Mouse (Mus musculus) liver, adult 2 months (tissue): ENCODE measurements around the gene Steap4. TPM values are rescaled to one million over a fixed set of nuclear protein-coding genes. Genes with fewer than 3 reads are reported as not detected.

Experiments
- DNase-seq: peaks from one replicate; pipeline ENCODE4 v3.0.0-alpha.2; 2011; ENCODE audit warnings: low read depth, low spot score; ENCODE audit errors: extremely low read depth
- H3K27ac ChIP-seq: fragments of 200-500 bp; replicated peaks from 2 replicates; pipeline ENCODE4 v1.5.1; 2012; ENCODE audit warnings: low read depth, mild to moderate bottlenecking, control low read depth, inconsistent platforms, low read length; ENCODE audit not compliant: insufficient read depth
- H3K27me3 ChIP-seq: fragments of 200-500 bp; 2 replicates; pipeline ENCODE4 v1.6.1; 2012; ENCODE audit warnings: mild to moderate bottlenecking, moderate library complexity, low read length, inconsistent platforms; ENCODE audit not compliant: control insufficient read depth, insufficient read depth
- H3K36me3 ChIP-seq: fragments of 200-500 bp; 2 replicates; pipeline ENCODE4 v1.6.1; 2012; ENCODE audit warnings: low read length, inconsistent platforms; ENCODE audit not compliant: control insufficient read depth, insufficient read depth
- H3K4me1 ChIP-seq: fragments of 200-500 bp; 2 replicates; pipeline ENCODE4 v1.6.1; 2011; ENCODE audit warnings: low read length; ENCODE audit not compliant: control insufficient read depth, insufficient read depth
- H3K4me3 ChIP-seq: fragments of 200-500 bp; 2 replicates; pipeline ENCODE4 v1.5.1; 2011; ENCODE audit warnings: low read depth, mild to moderate bottlenecking, control low read depth, low read length, moderate library complexity; ENCODE audit not compliant: insufficient read depth
- H3K79me2 ChIP-seq: fragments of 200-500 bp; 2 replicates; pipeline ENCODE4 v1.6.1; 2012; ENCODE audit warnings: inconsistent platforms, mild to moderate bottlenecking, low read length, moderate library complexity; ENCODE audit not compliant: control insufficient read depth, insufficient read depth
- H3K9ac ChIP-seq: fragments of 200-500 bp; 2 replicates; pipeline ENCODE4 v1.6.1; 2012; ENCODE audit warnings: low read depth, mild to moderate bottlenecking, control low read depth, inconsistent platforms, low read length
- CTCF ChIP-seq: fragments of 200-500 bp; IDR thresholded peaks from 2 replicates; pipeline ENCODE4 v1.5.1; 2011; ENCODE audit warnings: low read depth, low read length, control low read depth
- POLR2A ChIP-seq: fragments of 200-500 bp; IDR thresholded peaks from 2 replicates; pipeline ENCODE4 v1.6.1; 2011; ENCODE audit warnings: low read length, control low read depth; ENCODE audit not compliant: insufficient read depth; ENCODE audit errors: extremely low read depth
- WGBS: fragments of 180-500 bp; shearing (Covaris S2); methylation state at CpG from one replicate; pipeline ENCODE4 v1.1.7; 2018; 5-methylcytosine and 5-hydroxymethylcytosine counted together
- polyA plus RNA-seq: library from polyadenylated mRNA; depleted of rRNA; stranded (reverse); fragments of >200 nt; gene quantifications from 2 replicates; pipeline ENCODE4 v1.2.3, GENCODE M21; 2012
- total RNA-seq: library from RNA; depleted of rRNA; stranded (reverse); fragments of >200 nt; gene quantifications from 2 replicates; pipeline ENCODE4 v1.2.3, GENCODE M21; 2014

The Steap4 gene
- total and polyA plus RNA-seq, 2 experiments, result 38.3 to 90.1 TPM

DNA sequence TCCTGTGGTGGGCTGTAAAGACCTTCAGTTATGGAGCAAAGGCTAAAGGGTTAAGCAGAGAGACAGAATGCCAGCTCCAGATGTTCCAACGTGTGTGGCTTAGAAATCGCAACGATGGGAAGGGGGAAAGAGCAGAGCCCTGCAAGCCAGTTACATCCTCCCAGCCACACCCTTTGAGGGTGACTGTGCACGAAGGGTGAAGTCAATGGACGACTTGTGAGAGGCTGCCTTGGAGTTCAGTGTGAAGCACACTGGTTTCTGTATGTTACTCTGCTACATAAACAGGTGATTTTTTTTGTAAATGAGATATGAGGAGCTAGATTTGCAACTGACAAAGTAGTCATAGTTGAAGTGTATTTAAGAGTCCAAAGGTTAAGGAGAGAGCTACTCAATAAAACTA is 33.5 kb downstream of the Steap4 start:
- Histone ChIP-seq H3K79me2 (no peaks in the 10 kb centered on the region), H3K4me3 (no peak overlapping the region), H3K36me3 (no peaks in the 10 kb centered on the region), H3K9ac (no peak overlapping the region), H3K27ac (no peak overlapping the region), H3K4me1 (no peaks in the 10 kb centered on the region), H3K27me3 (no peaks in the 10 kb centered on the region)
- WGBS, result 57% methylated on average over 5 of the region's 5 CpGs
- TF ChIP-seq CTCF (no peak), POLR2A (no peak)
- DNase-seq, result no peak

DNA sequence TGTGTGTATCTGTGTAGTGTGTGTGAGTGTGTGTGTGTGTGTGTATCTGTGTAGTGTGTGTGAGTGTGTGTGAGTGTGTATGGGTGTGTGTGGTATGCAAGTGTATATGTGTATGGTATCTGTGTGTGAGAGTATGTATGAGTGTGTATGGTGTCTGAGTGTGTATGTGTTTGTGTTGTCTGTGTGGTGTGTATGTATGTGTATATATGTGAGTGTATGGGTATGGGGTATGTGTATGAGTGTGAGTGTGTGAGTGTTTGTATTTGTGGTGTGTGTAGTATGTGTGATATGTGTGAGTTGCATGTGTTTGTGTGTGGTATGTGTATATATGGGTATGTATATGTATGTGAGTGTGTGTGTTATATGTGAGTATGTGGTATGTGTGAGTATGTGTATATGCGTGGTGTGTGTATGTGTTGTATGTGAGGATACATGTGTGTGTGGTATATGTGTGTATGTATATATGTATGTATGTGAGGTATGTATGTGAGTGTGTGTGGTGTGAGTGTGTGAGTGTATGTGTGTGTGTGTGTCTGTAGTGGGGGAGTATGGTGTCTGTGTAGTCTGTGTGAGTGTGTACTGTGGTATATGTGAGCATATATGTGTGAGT is 35.1 kb downstream of the Steap4 start:
- no peak for DNase-seq

DNA sequence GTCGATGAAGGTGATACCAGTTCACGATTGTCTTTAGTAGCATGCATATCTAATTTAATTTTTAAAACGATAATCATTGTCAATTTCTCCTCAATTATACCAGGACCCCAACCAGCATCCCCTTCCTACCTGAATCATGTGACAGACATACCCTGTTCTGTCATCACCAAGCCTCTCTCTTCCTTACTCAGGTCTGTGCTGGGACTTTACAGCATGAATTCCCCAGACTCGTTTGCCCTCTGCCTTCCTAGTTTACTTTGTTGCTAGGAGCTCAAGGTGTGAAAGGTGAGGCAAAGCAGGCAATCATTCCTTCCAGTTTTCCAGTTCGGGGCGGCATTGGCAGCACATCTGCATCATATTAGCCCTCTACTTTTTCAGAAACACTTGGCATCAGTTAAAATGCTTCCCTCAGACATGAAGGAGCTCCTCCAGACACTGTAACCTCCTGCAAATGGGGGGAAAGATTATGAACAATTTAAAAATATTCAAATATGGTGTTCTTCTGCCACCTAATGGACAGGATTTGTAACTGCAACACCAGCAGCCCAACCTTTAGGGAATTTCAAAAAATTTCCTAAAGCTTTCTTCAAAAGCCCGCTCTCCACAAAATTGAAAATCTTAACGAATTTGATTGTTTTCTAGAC is 36.3 kb downstream of the Steap4 start:
- Histone ChIP-seq H3K9ac (no peak overlapping the region), H3K27ac (no peak overlapping the region), H3K4me1 (no peaks in the 10 kb centered on the region), H3K4me3 (no peak overlapping the region), H3K27me3 (no peaks in the 10 kb centered on the region), H3K36me3 (no peaks in the 10 kb centered on the region), H3K79me2 (no peaks in the 10 kb centered on the region)
- WGBS, result 50% methylated on average over 8 of the region's 8 CpGs
- no peak for DNase-seq
- 0 out of 2 replicates have a peak, but pooled peaks have one; percentile 12 for TF ChIP-seq CTCF
- no peak for TF ChIP-seq POLR2A

More for the DNA sequence above, 35.1 kb downstream of the Steap4 start:
- Histone ChIP-seq H3K4me3 (no peak overlapping the region), H3K9ac (no peak overlapping the region), H3K27me3 (no peaks in the 10 kb centered on the region), H3K79me2 (no peaks in the 10 kb centered on the region), H3K27ac (no peak overlapping the region), H3K4me1 (no peaks in the 10 kb centered on the region), H3K36me3 (no peaks in the 10 kb centered on the region)
- 100% methylated on average over 1 of the region's 1 CpGs for WGBS
- TF ChIP-seq CTCF (no peak), POLR2A (no peak)

DNA sequence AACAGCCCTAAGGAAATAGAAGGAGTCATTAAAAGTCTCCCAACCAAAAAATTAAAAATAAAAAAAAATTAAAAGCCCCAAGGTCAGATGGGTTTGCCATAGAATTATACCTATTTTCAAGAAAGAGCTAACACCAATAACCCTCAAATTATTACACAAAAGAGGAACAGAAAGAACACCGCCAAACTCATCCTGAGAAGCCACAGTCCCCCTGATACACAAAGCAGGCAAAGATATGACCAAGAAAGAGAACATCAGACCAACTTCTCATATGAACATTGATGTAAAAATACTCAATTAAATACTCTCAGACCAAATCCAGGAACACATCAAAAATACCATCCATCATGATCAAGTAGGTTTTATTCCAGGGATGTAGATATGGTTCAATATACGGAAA is 36.8 kb downstream of the Steap4 start:
- H3K4me1 ChIP-seq, result no peaks in the 10 kb centered on the region
- 90% methylated on average over 2 of the region's 2 CpGs for WGBS
- H3K27me3 ChIP-seq, result no peaks in the 10 kb centered on the region
- H3K36me3 ChIP-seq, result no peaks in the 10 kb centered on the region
- H3K4me3 ChIP-seq, result no peak overlapping the region
- TF ChIP-seq POLR2A (no peak), CTCF (no peak)
- no peak overlapping the region for H3K27ac ChIP-seq
- no peak overlapping the region for H3K9ac ChIP-seq
- no peaks in the 10 kb centered on the region for H3K79me2 ChIP-seq
- DNase-seq, result no peak

DNA sequence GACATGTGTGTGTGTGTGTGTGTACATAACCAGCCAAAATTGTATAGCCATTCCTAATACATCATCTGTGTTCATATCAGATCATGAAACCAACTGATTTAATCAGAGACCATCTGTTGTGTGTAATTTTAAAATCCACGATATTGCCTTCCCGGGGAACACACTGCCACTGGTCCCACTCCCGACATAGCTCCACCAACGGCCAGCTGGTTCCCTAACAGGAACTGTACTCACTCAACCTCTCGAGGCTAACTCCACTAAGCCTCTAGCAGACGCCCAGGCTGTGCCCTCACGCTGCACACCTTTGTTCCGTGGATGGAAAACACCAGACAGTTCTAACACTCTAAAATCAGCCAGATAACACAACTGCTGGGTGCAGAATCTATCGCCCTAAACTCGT is 40.2 kb downstream of the Steap4 start:
- DNase-seq, result no peak
- Histone ChIP-seq H3K79me2 (no peaks in the 10 kb centered on the region), H3K4me1 (no peaks in the 10 kb centered on the region), H3K27ac (no peak overlapping the region), H3K27me3 (no peaks in the 10 kb centered on the region), H3K36me3 (no peaks in the 10 kb centered on the region), H3K4me3 (no peak overlapping the region), H3K9ac (no peak overlapping the region)
- TF ChIP-seq CTCF, result no peak
- TF ChIP-seq POLR2A, result no peak
- WGBS, result 80% methylated on average over 10 of the region's 10 CpGs

DNA sequence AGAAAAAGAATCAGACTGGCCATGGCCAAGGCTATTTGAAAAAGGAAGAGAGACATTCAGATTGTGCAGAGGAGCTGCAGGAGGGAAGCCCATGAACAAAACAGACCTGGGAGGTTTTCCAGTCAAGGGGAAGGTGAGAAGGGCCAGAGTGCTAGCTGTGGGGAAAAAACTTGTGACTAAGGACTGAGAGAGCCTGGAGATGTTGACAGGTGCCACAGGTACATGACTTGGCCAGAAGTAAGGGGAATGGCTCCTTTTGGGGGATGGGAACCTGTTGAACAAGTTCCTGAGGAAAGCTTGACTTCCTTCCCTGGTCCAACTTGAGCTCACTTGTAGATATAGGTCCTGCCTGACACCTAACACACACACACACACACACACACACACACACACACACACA is 42.6 kb downstream of the Steap4 start:
- TF ChIP-seq CTCF (no peak), POLR2A (no peak)
- DNase-seq, result no peak
- no peaks in the 10 kb centered on the region for H3K36me3 ChIP-seq
- no peak overlapping the region for H3K4me3 ChIP-seq
- H3K27me3 ChIP-seq, result no peaks in the 10 kb centered on the region
- no peak overlapping the region for H3K9ac ChIP-seq
- H3K27ac ChIP-seq, result no peak overlapping the region
- H3K4me1 ChIP-seq, result no peaks in the 10 kb centered on the region
- no peaks in the 10 kb centered on the region for H3K79me2 ChIP-seq
